Mouse (Mus musculus) heart, embryonic 11.5 days (tissue): ENCODE results near the gene Washc2. TPM values are rescaled to one million over a fixed set of nuclear protein-coding genes. Genes with fewer than 3 reads are reported as not detected.
A peak's percentile ranks its signal among the peaks of the same experiment; 100 is the strongest.

Source experiments
- ATAC-seq: fragments of 200-750 bp; cut with Nextera tagmentation; replicated peaks from 2 replicates; pipeline ENCODE4 v1.8.0; 2017; ENCODE audit warnings: moderate library complexity; ENCODE audit not compliant: insufficient number of reproducible peaks, low FRiP score, low TSS enrichment
- H3K27ac ChIP-seq: fragments of 300-500 bp; sonication (generic); 2 replicates; pipeline ENCODE4 v1.5.1; 2014; ENCODE audit warnings: mild to moderate bottlenecking, low read depth, low read length
- H3K27me3 ChIP-seq: fragments of 300-500 bp; sonication (generic); 2 replicates; pipeline ENCODE4 v1.6.1; 2014; ENCODE audit warnings: mild to moderate bottlenecking, low read length, mixed read lengths; ENCODE audit not compliant: control insufficient read depth, insufficient read depth
- H3K36me3 ChIP-seq: fragments of 300-500 bp; sonication (generic); 2 replicates; pipeline ENCODE4 v1.6.1; 2014; ENCODE audit warnings: mild to moderate bottlenecking, low read length, moderate library complexity, mixed read lengths; ENCODE audit not compliant: control insufficient read depth, insufficient read depth
- H3K4me1 ChIP-seq: fragments of 300-500 bp; sonication (generic); 2 replicates; pipeline ENCODE4 v1.6.1; 2014; ENCODE audit warnings: low read length; ENCODE audit not compliant: control insufficient read depth, insufficient read depth
- H3K4me2 ChIP-seq: fragments of 300-500 bp; sonication (generic); 2 replicates; pipeline ENCODE4 v1.6.1; 2014; ENCODE audit warnings: mild to moderate bottlenecking, moderate library complexity
- H3K4me3 ChIP-seq: fragments of 300-500 bp; sonication (generic); 2 replicates; pipeline ENCODE4 v1.5.1; 2014; ENCODE audit warnings: low read depth, low read length
- H3K9ac ChIP-seq: fragments of 300-500 bp; sonication (generic); 2 replicates; pipeline ENCODE4 v1.6.1; 2014; ENCODE audit warnings: mild to moderate bottlenecking, low read depth, low read length, moderate library complexity
- H3K9me3 ChIP-seq: fragments of 300-500 bp; sonication (generic); replicated peaks from 2 replicates; pipeline ENCODE4 v1.6.1; 2016; ENCODE audit warnings: low read length; ENCODE audit not compliant: control insufficient read depth
- WGBS: fragments of 180-500 bp; shearing (Covaris S2); extraction: QIAGEN DNeasy Blood & Tissue Kit; methylation state at CpG from one replicate; pipeline ENCODE4 v1.1.7; 2014; ENCODE audit not compliant: insufficient replicate concordance; 5-methylcytosine and 5-hydroxymethylcytosine counted together
- polyA plus RNA-seq: library from polyadenylated mRNA; unstranded; fragments of >200 nt; fragmentation: Nextera tagmentation; extraction: Ambion mirVana; gene quantifications from 2 replicates; pipeline ENCODE4 v1.2.1, GENCODE M21; 2014

The Washc2 gene
- polyA plus RNA-seq, 1 experiment from 2014 or later = 31.1 TPM

- Histone ChIP-seq H3K9me3 (no peaks in the 10 kb centered on the region), H3K27me3 (no peaks in the 10 kb centered on the region), H3K36me3 (peaks cover 23% of the 10 kb centered on the region), H3K9ac (no peak overlapping the region), H3K27ac (no peak overlapping the region), H3K4me3 (no peak overlapping the region), H3K4me2 (no peak overlapping the region), H3K4me1 (no peaks in the 10 kb centered on the region)
- ATAC-seq = no peak
- 82% methylated on average over 5 of the region's 5 CpGs for WGBS
Observed at GRCm38 (mm10) chr6:116235336-116235735, 27.5 kb downstream of the Washc2 start.

- peaks cover 15% of the 10 kb centered on the region for H3K36me3 ChIP-seq
- H3K4me2 ChIP-seq = no peak overlapping the region
- 83% methylated on average over 5 of the region's 5 CpGs for WGBS
- H3K27ac ChIP-seq = no peak overlapping the region
- H3K4me1 ChIP-seq = no peaks in the 10 kb centered on the region
- no peaks in the 10 kb centered on the region for H3K9me3 ChIP-seq
- no peak for ATAC-seq
- no peak overlapping the region for H3K4me3 ChIP-seq
- no peaks in the 10 kb centered on the region for H3K27me3 ChIP-seq
- no peak overlapping the region for H3K9ac ChIP-seq
Observed at GRCm38 (mm10) chr6:116238083-116238482, 30.2 kb downstream of the Washc2 start.

- H3K27me3 ChIP-seq = no peaks in the 10 kb centered on the region
- no peak overlapping the region for H3K4me3 ChIP-seq
- ATAC-seq = no peak
- H3K36me3 ChIP-seq = peaks cover 17% of the 10 kb centered on the region
- no peak overlapping the region for H3K4me2 ChIP-seq
- 66% methylated on average over 2 of the region's 2 CpGs for WGBS
- no peak overlapping the region for H3K9ac ChIP-seq
- H3K9me3 ChIP-seq = no peaks in the 10 kb centered on the region
- H3K27ac ChIP-seq = no peak overlapping the region
- no peaks in the 10 kb centered on the region for H3K4me1 ChIP-seq
Observed at GRCm38 (mm10) chr6:116240371-116240770, 32.5 kb downstream of the Washc2 start.

- Histone ChIP-seq H3K9me3 (no peaks in the 10 kb centered on the region), H3K27me3 (no peaks in the 10 kb centered on the region), H3K9ac (no peak overlapping the region), H3K4me1 (no peaks in the 10 kb centered on the region), H3K36me3 (peaks cover 5% of the 10 kb centered on the region; the same call in 1 of the 2 replicates), H3K4me3 (no peak overlapping the region), H3K4me2 (no peak overlapping the region), H3K27ac (no peak overlapping the region)
- ATAC-seq = no peak
- 93% methylated on average over 4 of the region's 4 CpGs for WGBS
Observed at GRCm38 (mm10) chr6:116259649-116260048, 51.8 kb downstream of the Washc2 start.

- Histone ChIP-seq H3K27ac (no peak overlapping the region), H3K4me2 (no peak overlapping the region), H3K9ac (no peak overlapping the region), H3K4me1 (no peaks in the 10 kb centered on the region), H3K36me3 (peaks cover 3% of the 10 kb centered on the region; the same call in 1 of the 2 replicates), H3K27me3 (no peaks in the 10 kb centered on the region), H3K4me3 (no peak overlapping the region), H3K9me3 (no peaks in the 10 kb centered on the region)
- 91% methylated on average over 5 of the region's 5 CpGs for WGBS
- ATAC-seq = no peak
Observed at GRCm38 (mm10) chr6:116260481-116260880, 52.6 kb downstream of the Washc2 start.

- H3K27ac ChIP-seq = no peak overlapping the region
- H3K4me1 ChIP-seq = peaks cover 2% of the 10 kb centered on the region; the same call in 1 of the 2 replicates
- 93% methylated on average over 1 of the region's 1 CpGs for WGBS
- no peak overlapping the region for H3K4me3 ChIP-seq
- no peaks in the 10 kb centered on the region for H3K9me3 ChIP-seq
- ATAC-seq = no peak
- H3K9ac ChIP-seq = no peak overlapping the region
- peaks cover 3% of the 10 kb centered on the region; the same call in 1 of the 2 replicates for H3K36me3 ChIP-seq
- no peak overlapping the region for H3K4me2 ChIP-seq
- no peaks in the 10 kb centered on the region for H3K27me3 ChIP-seq
Observed at GRCm38 (mm10) chr6:116262824-116263223, 55.0 kb downstream of the Washc2 start.

GRCm38 (mm10) chr6:116264018-116264651 lies 56.3 kb downstream of the Washc2 start, which contains the start of gene Zfand4:
Zfand4 (plus strand) TSS chr6:116264222.
- under 1% methylated on average over 65 of the region's 67 CpGs for WGBS
- Histone ChIP-seq H3K4me2 (peak within 1 kb of the TSS; percentile 77), H3K27ac (peak within 1 kb of the TSS; percentile 46)

GRCm38 (mm10) chr6:116264836-116265235 lies 57.0 kb downstream of the Washc2 start:
- Histone ChIP-seq H3K4me2 (peak overlapping the region; percentile 77), H3K4me3 (no peak overlapping the region; the same call in 1 of the 2 replicates), H3K4me1 (peaks cover 2% of the 10 kb centered on the region; the same call in 1 of the 2 replicates), H3K9me3 (no peaks in the 10 kb centered on the region), H3K36me3 (peaks cover 3% of the 10 kb centered on the region; the same call in 1 of the 2 replicates), H3K27ac (no peak overlapping the region), H3K27me3 (no peaks in the 10 kb centered on the region), H3K9ac (no peak overlapping the region)
- WGBS = 87% methylated on average over 11 of the region's 11 CpGs
- no peak for ATAC-seq

More at GRCm38 (mm10) chr6:116264018-116264651, 56.3 kb downstream of the Washc2 start, which contains the start of gene Zfand4:
- H3K4me1 ChIP-seq = peaks cover 2% of the 10 kb centered on the region; the same call in 1 of the 2 replicates
- H3K36me3 ChIP-seq = peaks cover 3% of the 10 kb centered on the region; the same call in 1 of the 2 replicates
- ATAC-seq = peak; percentile 98
- H3K27me3 ChIP-seq = no peaks in the 10 kb centered on the region
- peak within 1 kb of the TSS; percentile 68 for H3K4me3 ChIP-seq
- peak within 1 kb of the TSS; percentile 80 for H3K9ac ChIP-seq
- no peaks in the 10 kb centered on the region for H3K9me3 ChIP-seq

- no peak for ATAC-seq
- no peak overlapping the region for H3K27ac ChIP-seq
- no peaks in the 10 kb centered on the region for H3K27me3 ChIP-seq
- no peak overlapping the region for H3K9ac ChIP-seq
- H3K4me1 ChIP-seq = peaks cover 2% of the 10 kb centered on the region; the same call in 1 of the 2 replicates
- H3K36me3 ChIP-seq = peaks cover 3% of the 10 kb centered on the region; the same call in 1 of the 2 replicates
- no peaks in the 10 kb centered on the region for H3K9me3 ChIP-seq
- no peak overlapping the region for H3K4me3 ChIP-seq
- H3K4me2 ChIP-seq = no peak overlapping the region
- WGBS = 83% methylated on average over 4 of the region's 4 CpGs
Observed at GRCm38 (mm10) chr6:116265603-116266002, 57.8 kb downstream of the Washc2 start.
